Mouse (Mus musculus): ENCODE results near the gene Pex16. TPM values are rescaled to one million over a fixed set of nuclear protein-coding genes. Genes with fewer than 3 reads are reported as not detected.
A peak's percentile ranks its signal among the peaks of the same experiment; 100 is the strongest.

Gene Pex16
- polyA plus RNA-seq, 1 experiment: 89.5 TPM

- Histone ChIP-seq H3K4me1 (ENCODE audit: control insufficient read depth, insufficient read depth, insufficient read length, low read length) (peaks cover 11% of the 10 kb centered on the region), H3K27ac (replicated peaks; ENCODE audit: low read depth, low read length) (no peak overlapping the region), H3K4me3 (ENCODE audit: insufficient read depth, low read depth, low read length) (no peak overlapping the region)
Observed at GRCm38 (mm10) chr2:92377320-92377719, 2.8 kb downstream of the Pex16 start.

DNA sequence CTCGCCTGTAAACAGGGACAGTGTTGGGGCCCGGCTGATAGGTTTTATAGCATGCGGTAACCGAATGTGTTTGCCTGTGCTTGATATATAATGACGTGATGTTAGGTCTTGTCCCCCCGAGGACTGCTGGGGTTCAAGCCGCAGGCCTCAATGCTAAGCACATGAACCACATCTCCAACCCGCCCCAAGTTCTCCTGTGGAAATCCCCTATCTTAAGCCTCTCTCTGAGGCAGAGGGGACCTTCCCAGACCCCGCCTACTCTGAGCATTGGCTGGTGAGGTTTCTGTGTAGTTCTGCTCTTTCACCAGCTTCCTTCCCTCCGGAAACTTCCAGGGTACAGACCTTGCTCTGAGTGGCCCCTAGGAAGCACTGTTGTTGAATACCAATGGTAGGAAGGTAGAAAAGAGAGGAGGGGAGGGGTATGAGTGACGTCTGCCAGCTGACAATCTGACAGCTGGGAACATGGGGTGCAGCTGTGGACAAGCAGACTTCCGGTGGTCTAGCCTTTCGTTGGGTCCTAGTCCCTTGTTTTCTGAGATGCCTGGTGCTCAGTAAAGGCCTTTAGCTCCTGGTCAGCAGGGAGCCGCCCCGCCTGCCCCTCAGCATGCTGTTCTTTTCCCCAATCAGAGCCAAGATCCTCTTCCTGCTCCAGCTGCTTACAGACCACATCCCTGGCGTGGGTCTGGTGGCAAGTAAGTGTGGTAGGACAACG lies 5.5 kb downstream of the Pex16 start:
- Histone ChIP-seq H3K27ac (replicated peaks; ENCODE audit: low read depth, low read length) (no peak overlapping the region), H3K4me1 (ENCODE audit: control insufficient read depth, insufficient read depth, insufficient read length, low read length) (no peaks in the 10 kb centered on the region), H3K4me3 (ENCODE audit: insufficient read depth, low read depth, low read length) (no peak overlapping the region)

- H3K4me1 ChIP-seq (ENCODE audit: control insufficient read depth, insufficient read depth, insufficient read length, low read length): no peaks in the 10 kb centered on the region
- H3K4me3 ChIP-seq (ENCODE audit: insufficient read depth, low read depth, low read length): no peak overlapping the region
- no peak overlapping the region for H3K27ac ChIP-seq (replicated peaks; ENCODE audit: low read depth, low read length)
Observed at GRCm38 (mm10) chr2:92380495-92381050, 6.1 kb downstream of the Pex16 start.

- Histone ChIP-seq H3K4me3 (ENCODE audit: insufficient read depth, low read depth, low read length) (no peak overlapping the region), H3K27ac (replicated peaks; ENCODE audit: low read depth, low read length) (no peak overlapping the region), H3K4me1 (ENCODE audit: control insufficient read depth, insufficient read depth, insufficient read length, low read length) (no peaks in the 10 kb centered on the region)
Observed at GRCm38 (mm10) chr2:92381161-92381560, 6.7 kb downstream of the Pex16 start.

DNA sequence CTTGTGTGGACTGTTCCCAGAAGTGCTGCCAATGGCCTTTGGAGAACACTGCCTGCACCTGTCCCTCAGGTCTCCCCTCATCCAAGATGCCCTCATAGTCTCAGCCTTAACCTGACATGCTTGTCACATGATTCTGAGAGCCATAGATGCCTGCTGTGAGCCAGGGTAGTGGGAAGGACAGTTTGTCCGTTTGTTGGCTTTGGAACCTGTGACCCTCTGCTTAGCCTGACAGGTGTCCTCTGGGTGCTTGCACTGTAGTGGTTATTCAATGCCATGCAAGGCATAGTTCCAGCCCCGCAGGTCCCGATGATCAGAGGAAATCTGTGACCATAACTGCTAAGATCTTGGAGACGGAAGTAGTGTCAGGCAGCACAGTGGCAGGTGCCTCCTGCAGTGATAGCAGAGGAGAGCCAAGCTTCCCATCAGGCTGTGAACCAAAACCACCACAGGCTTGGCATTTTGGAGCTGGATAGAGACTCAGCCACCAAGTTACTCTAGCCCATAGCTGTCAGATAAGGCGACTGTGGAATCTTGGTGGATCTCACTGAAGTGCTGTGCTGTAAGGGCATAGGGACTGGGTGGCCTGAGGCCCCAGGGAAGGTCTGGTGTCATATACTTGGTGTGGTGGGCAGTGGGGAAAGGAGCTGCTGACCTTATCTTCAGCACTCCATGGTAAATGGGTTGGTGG lies 7.6 kb downstream of the Pex16 start, which contains the start of gene 1700029I15Rik:
TSS of gene 1700029I15Rik (plus strand) at position 638 of the 688 bp plus-strand sequence.
- no peaks in the 10 kb centered on the region for H3K4me1 ChIP-seq (ENCODE audit: control insufficient read depth, insufficient read depth, insufficient read length, low read length)
- no peak within 1 kb of the TSS for H3K4me3 ChIP-seq (ENCODE audit: insufficient read depth, low read depth, low read length)
- no peak within 1 kb of the TSS for H3K27ac ChIP-seq (replicated peaks; ENCODE audit: low read depth, low read length)

- no peaks in the 10 kb centered on the region for H3K4me1 ChIP-seq (ENCODE audit: control insufficient read depth, insufficient read depth, insufficient read length, low read length)
- H3K4me3 ChIP-seq (ENCODE audit: insufficient read depth, low read depth, low read length): no peak overlapping the region
- H3K27ac ChIP-seq (replicated peaks; ENCODE audit: low read depth, low read length): no peak overlapping the region
Observed at GRCm38 (mm10) chr2:92382759-92383158, 8.3 kb downstream of the Pex16 start.

DNA sequence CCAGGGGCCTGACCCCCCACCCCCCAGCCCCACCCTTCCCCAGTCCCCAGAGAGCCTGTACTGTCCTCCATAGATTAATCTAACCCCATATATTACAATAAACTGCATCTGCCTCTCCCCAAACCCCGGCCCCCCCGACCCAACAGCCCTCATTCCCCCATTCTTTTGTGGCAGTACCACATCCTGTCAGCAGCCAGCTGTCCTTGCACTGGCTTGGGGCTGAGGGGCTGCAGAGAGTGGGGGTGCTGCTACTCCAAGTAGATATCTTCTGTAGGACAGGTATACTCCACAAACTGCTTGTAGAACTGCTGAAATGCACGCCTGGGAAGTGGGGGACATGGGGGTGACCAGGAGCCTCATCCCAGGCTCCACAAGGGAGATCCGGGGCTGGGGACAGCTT lies 9.6 kb downstream of the Pex16 start:
- Histone ChIP-seq H3K4me3 (ENCODE audit: insufficient read depth, low read depth, low read length) (no peak overlapping the region), H3K27ac (replicated peaks; ENCODE audit: low read depth, low read length) (no peak overlapping the region), H3K4me1 (ENCODE audit: control insufficient read depth, insufficient read depth, insufficient read length, low read length) (no peaks in the 10 kb centered on the region; the same call in 1 of the 2 replicates)

- Histone ChIP-seq H3K27ac (replicated peaks; ENCODE audit: low read depth, low read length) (no peak overlapping the region), H3K4me3 (ENCODE audit: insufficient read depth, low read depth, low read length) (no peak overlapping the region), H3K4me1 (ENCODE audit: control insufficient read depth, insufficient read depth, insufficient read length, low read length) (no peaks in the 10 kb centered on the region; the same call in 1 of the 2 replicates)
Observed at GRCm38 (mm10) chr2:92385113-92386051, 10.9 kb downstream of the Pex16 start.

GRCm38 (mm10) chr2:92386821-92387570 lies 12.5 kb downstream of the Pex16 start:
- H3K27ac ChIP-seq (replicated peaks; ENCODE audit: low read depth, low read length): no peak overlapping the region
- H3K4me1 ChIP-seq (ENCODE audit: control insufficient read depth, insufficient read depth, insufficient read length, low read length): no peaks in the 10 kb centered on the region; the same call in 1 of the 2 replicates
- H3K4me3 ChIP-seq (ENCODE audit: insufficient read depth, low read depth, low read length): no peak overlapping the region

DNA sequence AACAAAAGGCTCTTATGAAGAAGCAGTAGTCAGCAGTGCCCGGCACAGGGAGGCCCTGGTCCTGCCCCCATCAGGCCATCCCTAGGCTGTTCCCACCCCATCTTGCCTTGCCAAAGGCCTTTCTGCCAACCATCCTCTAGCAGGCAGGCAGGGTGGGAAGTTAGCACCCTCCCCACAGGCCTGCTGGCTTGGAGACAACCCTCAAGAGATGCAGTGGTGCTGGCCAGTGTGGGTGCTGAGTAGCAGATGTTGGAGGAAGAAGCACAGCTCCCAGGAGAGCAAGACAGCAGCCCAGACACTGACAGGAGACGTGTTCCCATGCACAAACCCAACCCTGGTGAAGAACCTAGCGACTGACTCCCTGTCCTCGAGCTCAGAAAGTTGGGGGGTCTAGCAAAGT lies 13.2 kb downstream of the Pex16 start:
- H3K4me3 ChIP-seq (ENCODE audit: insufficient read depth, low read depth, low read length): no peak overlapping the region
- H3K4me1 ChIP-seq (ENCODE audit: control insufficient read depth, insufficient read depth, insufficient read length, low read length): no peaks in the 10 kb centered on the region; the same call in 1 of the 2 replicates
- no peak overlapping the region for H3K27ac ChIP-seq (replicated peaks; ENCODE audit: low read depth, low read length)

- Histone ChIP-seq H3K4me3 (ENCODE audit: insufficient read depth, low read depth, low read length) (no peak overlapping the region), H3K4me1 (ENCODE audit: control insufficient read depth, insufficient read depth, insufficient read length, low read length) (no peaks in the 10 kb centered on the region; the same call in 1 of the 2 replicates), H3K27ac (replicated peaks; ENCODE audit: low read depth, low read length) (no peak overlapping the region)
Observed at GRCm38 (mm10) chr2:92388081-92388517, 13.6 kb downstream of the Pex16 start.

- Histone ChIP-seq H3K4me3 (ENCODE audit: insufficient read depth, low read depth, low read length) (peak overlapping the region; percentile 56), H3K4me1 (ENCODE audit: control insufficient read depth, insufficient read depth, insufficient read length, low read length) (no peaks in the 10 kb centered on the region; the same call in 1 of the 2 replicates), H3K27ac (replicated peaks; ENCODE audit: low read depth, low read length) (no peak overlapping the region)
Observed at GRCm38 (mm10) chr2:92388891-92389641, 14.6 kb downstream of the Pex16 start.

GRCm38 (mm10) chr2:92389645-92390044 lies 15.2 kb downstream of the Pex16 start:
- Histone ChIP-seq H3K4me3 (ENCODE audit: insufficient read depth, low read depth, low read length) (peak overlapping the region; percentile 54), H3K27ac (replicated peaks; ENCODE audit: low read depth, low read length) (no peak overlapping the region)

More at GRCm38 (mm10) chr2:92389645-92390044, 15.2 kb downstream of the Pex16 start:
- H3K4me1 ChIP-seq (ENCODE audit: control insufficient read depth, insufficient read depth, insufficient read length, low read length): no peaks in the 10 kb centered on the region; the same call in 1 of the 2 replicates

All from brown adipose tissue, adult 24 weeks (tissue).